In the genomic region with DNA sequence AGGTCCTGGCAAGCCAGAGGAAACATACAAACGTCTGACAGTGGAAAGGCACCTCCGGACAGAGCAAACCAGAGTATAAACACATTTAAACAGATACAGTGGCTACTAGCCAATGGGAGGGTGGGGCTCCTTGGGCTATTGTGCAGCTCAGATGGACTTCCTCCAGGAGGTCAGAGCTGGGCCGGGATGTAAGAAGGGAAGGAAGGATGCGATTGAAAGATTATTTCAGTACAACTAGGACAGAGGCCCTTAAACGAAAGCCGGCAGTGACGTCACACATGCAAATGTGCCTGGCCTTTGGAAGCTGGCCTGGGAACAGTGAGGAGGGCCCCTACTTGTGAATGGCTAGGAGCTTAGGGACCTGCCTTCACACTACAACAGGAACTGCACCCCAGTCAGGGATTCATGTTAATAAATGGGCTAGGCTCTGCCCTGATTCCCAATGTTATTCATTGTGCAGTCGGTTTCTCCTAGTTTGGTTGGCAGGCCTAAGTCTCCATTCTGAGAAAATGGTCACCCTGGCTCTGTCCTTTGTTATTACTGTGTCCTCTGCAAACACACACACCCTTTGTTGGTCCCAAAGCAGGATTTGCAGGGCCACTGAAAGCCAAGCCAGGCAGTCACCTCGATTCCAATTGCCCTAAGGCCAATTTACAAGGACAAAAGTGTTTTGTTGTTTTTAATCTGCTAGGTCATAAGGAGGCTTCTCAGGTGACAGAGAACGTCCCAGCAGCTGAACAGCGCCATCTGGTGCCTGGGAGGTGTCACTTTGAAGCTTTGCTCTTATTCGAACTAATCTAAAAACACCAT, we compare ENCODE assay signal across 8 mouse cellular contexts. TPM values are rescaled to one million over a fixed set of nuclear protein-coding genes. Genes with fewer than 3 reads are reported as not detected.
DNase-seq lines count a peak whose midpoint lies in the region; ATAC-seq lines count a peak whose summit lies in the region.

No protein-coding gene starts in this region.

- peak overlapping the region; percentile 84 for H3K27ac ChIP-seq in hindbrain, embryonic 10.5 days

- ATAC-seq in CD4-positive, CD25-positive, alpha-beta regulatory T cell, adult 4 months: no peak

- peaks cover 8% of the 10 kb centered on the region; the same call in 1 of the 2 replicates for H3K4me1 ChIP-seq in hindbrain, embryonic 10.5 days (replicated peaks)

- no peaks in the 10 kb centered on the region for H3K27me3 ChIP-seq in hindbrain, embryonic 10.5 days (ENCODE audit: insufficient read depth, poor library complexity, severe bottlenecking)

- 43% methylated on average over 12 of the region's 12 CpGs for WGBS in hindbrain, embryonic 10.5 days

- no peak overlapping the region for H3K4me3 ChIP-seq in hindbrain, embryonic 10.5 days

- peak; percentile 34 for DNase-seq in CD4-positive, CD25-positive, alpha-beta regulatory T cell, adult 2 months (ENCODE audit: low read depth, low spot score)
- peak; percentile 57 for DNase-seq in cerebellum, adult 8-10 months
- peak; percentile 87 for DNase-seq in forelimb bud, embryonic 11.5 days (ENCODE audit: low read depth, low spot score)
- DNase-seq in hindbrain, embryonic 10.5 days (ENCODE audit: low spot score): peak; percentile 69
- DNase-seq in layer of hippocampus, postnatal 10 days (ENCODE audit: low spot score in 2 of 2): peak; percentile 76 to 79
- peak; percentile 92 for DNase-seq in lung, postnatal 25 days (ENCODE audit: low spot score)
- peak; percentile 68 for DNase-seq in right cerebral cortex, postnatal 4 days

- no peaks in the 10 kb centered on the region for H3K36me3 ChIP-seq in hindbrain, embryonic 10.5 days

- no peaks in the 10 kb centered on the region for H3K9me3 ChIP-seq in hindbrain, embryonic 10.5 days

RNA-seq across cellular contexts. Expression of a gene that starts 9.9 kb away (rescaled TPM):
- polyA plus RNA-seq in CD4-positive, CD25-positive, alpha-beta regulatory T cell, adult 4 months (2017; shearing (Covaris generic)): not detected
- polyA plus RNA-seq in hindbrain, embryonic 10.5 days (2016; fragmentation: Nextera tagmentation; extraction: Ambion mirVana): 74.3 and 89.6 TPM in 2 replicates
- total RNA-seq in layer of hippocampus, postnatal 10 days (2021): 100 to 1,000 TPM in 1 of 2 experiments, 10 to 100 TPM in 1; 90.8 to 117 TPM

Comparison
In these comparisons a context has a peak if more than half of its experiments do, and no peak if none do; other contexts are left out.
1. DNase-seq: peak in every context shown above with its lines; median percentile 92 in lung, postnatal 25 days; 87 in forelimb bud, embryonic 11.5 days; 78 in layer of hippocampus, postnatal 10 days; 69 in hindbrain, embryonic 10.5 days; 68 in right cerebral cortex, postnatal 4 days; 57 in cerebellum, adult 8-10 months; 34 in CD4-positive, CD25-positive, alpha-beta regulatory T cell, adult 2 months.
2. RNA of a gene that starts 9.9 kb away (polyA plus RNA-seq): 74.3 to 89.6 TPM in hindbrain, embryonic 10.5 days; not detected in CD4-positive, CD25-positive, alpha-beta regulatory T cell, adult 4 months; every median in the first group is over 10 times any median in the second.